Mouse (Mus musculus) kidney, postnatal 10 days (tissue): ENCODE results near the gene Gm20662.
A peak's percentile ranks its signal among the peaks of the same experiment; 100 is the strongest.

ENCODE experiments used
- DNase-seq: peaks from one replicate; pipeline ENCODE4 v3.0.0; 2021; ENCODE audit warnings: mixed read lengths

The Gm20662 gene

GRCm38 (mm10) chr9:107996049-107996448 is at the start of gene Gm20662:
Gm20662 (plus strand) TSS chr9:107996349.
- DNase-seq = no peak

GRCm38 (mm10) chr9:107947241-107948194 is 48.6 kb upstream of the Gm20662 start:
- no peak for DNase-seq

GRCm38 (mm10) chr9:107949184-107949921 is 46.8 kb upstream of the Gm20662 start:
- DNase-seq = no peak

- no peak for DNase-seq
Measured at GRCm38 (mm10) chr9:107949922-107950235, 46.3 kb upstream of the Gm20662 start, which contains the start of gene Traip. Traip (plus strand) TSS chr9:107950136.

GRCm38 (mm10) chr9:107950460-107951355 is 45.4 kb upstream of the Gm20662 start:
- DNase-seq = peak; percentile 96

GRCm38 (mm10) chr9:107955613-107956289 is 40.4 kb upstream of the Gm20662 start:
- DNase-seq = no peak

GRCm38 (mm10) chr9:107957141-107957540 is 39.0 kb upstream of the Gm20662 start:
- DNase-seq = no peak

- no peak for DNase-seq
Measured at GRCm38 (mm10) chr9:107959896-107960295, 36.3 kb upstream of the Gm20662 start.

- DNase-seq = no peak
Measured at GRCm38 (mm10) chr9:107960928-107961327, 35.2 kb upstream of the Gm20662 start.

- no peak for DNase-seq
Measured at GRCm38 (mm10) chr9:107961351-107961762, 34.8 kb upstream of the Gm20662 start.

GRCm38 (mm10) chr9:107961881-107962280 is 34.3 kb upstream of the Gm20662 start:
- DNase-seq = peak; percentile 58

- DNase-seq = no peak
Measured at GRCm38 (mm10) chr9:107962916-107963315, 33.2 kb upstream of the Gm20662 start.

GRCm38 (mm10) chr9:107963700-107964099 is 32.4 kb upstream of the Gm20662 start:
- peak; percentile 96 for DNase-seq

GRCm38 (mm10) chr9:107964681-107965080 is 31.5 kb upstream of the Gm20662 start:
- no peak for DNase-seq

- no peak for DNase-seq
Measured at GRCm38 (mm10) chr9:107966676-107967075, 29.5 kb upstream of the Gm20662 start.

- no peak for DNase-seq
Measured at GRCm38 (mm10) chr9:107967437-107967836, 28.7 kb upstream of the Gm20662 start.

GRCm38 (mm10) chr9:107968531-107968930 is 27.6 kb upstream of the Gm20662 start:
- DNase-seq = no peak

- no peak for DNase-seq
Measured at GRCm38 (mm10) chr9:107970311-107970710, 25.8 kb upstream of the Gm20662 start.

- DNase-seq = no peak
Measured at GRCm38 (mm10) chr9:107971690-107972541, 24.2 kb upstream of the Gm20662 start.

- DNase-seq = no peak
Measured at GRCm38 (mm10) chr9:107974491-107975171, 21.5 kb upstream of the Gm20662 start.
